Mouse (Mus musculus): ENCODE measurements around the gene Fbxo9.

GRCm38 (mm10) chr9:78121358-78121757 lies 12.5 kb upstream of the Fbxo9 start:
- no peak for TF ChIP-seq CTCF (IDR thresholded peaks at IDR 0.05; ENCODE audit: extremely low read depth, insufficient read depth, low read length)
- TF ChIP-seq POLR2A (IDR thresholded peaks at IDR 0.05; ENCODE audit: extremely low read depth, insufficient read depth, low read length): no peak
